ENCODE assay signal across 18 mouse cellular contexts in the genomic region with DNA sequence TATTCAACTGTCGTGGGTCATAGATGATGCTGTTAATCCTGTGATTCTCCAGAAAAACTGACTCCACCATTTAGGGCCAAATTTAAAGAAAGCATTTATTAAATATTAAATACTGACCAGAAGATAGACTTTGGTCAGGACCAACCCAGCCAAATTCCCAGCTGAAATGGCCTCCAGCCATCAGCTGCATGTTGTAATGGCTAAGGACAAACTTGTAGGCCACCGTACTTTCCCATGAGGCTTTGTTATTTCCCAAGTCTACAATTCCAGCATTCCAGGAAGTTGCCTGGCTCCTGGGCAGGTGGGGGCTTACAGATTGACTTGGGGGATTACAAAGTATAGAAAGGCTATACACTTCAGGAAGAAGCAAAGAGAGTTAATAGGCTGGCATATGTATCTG.
DNase-seq lines count a peak whose midpoint lies in the region; TF ChIP-seq lines count a peak whose summit lies in the region.
"Had no signal": no experiment of that assay in that cellular context is flagged by ENCODE, and none has a peak within 500 bp of the region (broad histone marks: within the 10 kb centered on the region; RNA-seq: fewer than 3 reads in every experiment).

No protein-coding gene starts in this region.

- DNase-seq in kidney, adult 9 months = peak; percentile 18
- DNase-seq in kidney, postnatal 4 days = no peak
- no peak for DNase-seq in testis, postnatal 10 days (ENCODE audit: low spot score)
- no peak for DNase-seq in frontal cortex, adult 2 months (ENCODE audit: extremely low spot score in 1 of 2, low spot score in 1 of 2)
- DNase-seq: adrenal gland, adult 8-10 months; adrenal gland, postnatal 14 days; adrenal gland, postnatal 36 days; cerebellum, adult 11-12 months; cerebellum, adult 2 months; cerebellum, adult 9-10 months; cerebellum, postnatal 10 days; cerebellum, postnatal 25 days; forebrain, postnatal 0 days had no signal

- H3K4me3 ChIP-seq in testis, adult 2 months (ENCODE audit: control insufficient read depth, low read depth, low read length) = peak overlapping the region; percentile 33; the same call in 1 of the 2 replicates
- H3K4me3 ChIP-seq: embryonic facial prominence, embryonic 10.5 days; embryonic facial prominence, embryonic 12.5 days; forebrain, embryonic 13.5 days; forebrain, embryonic 15.5 days had no signal

- no peaks in the 10 kb centered on the region for H3K36me3 ChIP-seq in testis, adult 2 months (ENCODE audit: control insufficient read depth, insufficient read depth, low read length)
- H3K36me3 ChIP-seq: embryonic facial prominence, embryonic 10.5 days; embryonic facial prominence, embryonic 12.5 days; forebrain, embryonic 15.5 days had no signal

- no peaks in the 10 kb centered on the region for H3K27me3 ChIP-seq in testis, adult 2 months (ENCODE audit: control insufficient read depth, insufficient read depth, low read length)
- H3K27me3 ChIP-seq: embryonic facial prominence, embryonic 12.5 days; forebrain, embryonic 13.5 days; forebrain, embryonic 15.5 days had no signal

- TF ChIP-seq CTCF in testis, adult 2 months (IDR thresholded peaks at IDR 0.05; ENCODE audit: control insufficient read depth, insufficient read depth, insufficient replicate concordance, low read depth, low read length) = no peak

- no peak for TF ChIP-seq POLR2A in testis, adult 2 months (IDR thresholded peaks at IDR 0.05; ENCODE audit: control insufficient read depth, low read depth, low read length)

- no peak overlapping the region for H3K27ac ChIP-seq in testis, adult 2 months (ENCODE audit: control insufficient read depth, insufficient read depth, low read depth, low read length)
- H3K27ac ChIP-seq: embryonic facial prominence, embryonic 10.5 days; embryonic facial prominence, embryonic 12.5 days; forebrain, embryonic 13.5 days; forebrain, embryonic 15.5 days had no signal

- no peaks in the 10 kb centered on the region for H3K4me1 ChIP-seq in testis, adult 2 months (ENCODE audit: control insufficient read depth, insufficient read depth, low read length)
- H3K4me1 ChIP-seq: embryonic facial prominence, embryonic 10.5 days; embryonic facial prominence, embryonic 12.5 days; forebrain, embryonic 13.5 days; forebrain, embryonic 15.5 days had no signal
